Mouse (Mus musculus): Measurements from ENCODE around the gene Hoxa10. TPM values are rescaled to one million over a fixed set of nuclear protein-coding genes. Genes with fewer than 3 reads are reported as not detected.

The Hoxa10 gene
- polyA plus RNA-seq, 1 experiment from 2014 or later = not detected

- no peak overlapping the region for H3K27ac ChIP-seq (ENCODE audit: low read depth, low read length)
- 1% methylated on average over 18 of the region's 18 CpGs for WGBS
- no peak overlapping the region for H3K4me2 ChIP-seq
- H3K4me3 ChIP-seq (ENCODE audit: low read depth, low read length) = no peak overlapping the region
- no peak overlapping the region for H3K9ac ChIP-seq (ENCODE audit: low read length)
- no peaks in the 10 kb centered on the region for H3K36me3 ChIP-seq (ENCODE audit: control insufficient read depth, insufficient read depth, low read length)
- peak; percentile 95 for DNase-seq (ENCODE audit: low spot score, missing footprints)
- peaks cover 98% of the 10 kb centered on the region for H3K27me3 ChIP-seq (ENCODE audit: control insufficient read depth, insufficient read depth, low read length)
- no peaks in the 10 kb centered on the region for H3K9me3 ChIP-seq (ENCODE audit: control insufficient read depth, low read length)
- ATAC-seq (ENCODE audit: low FRiP score) = no peak
- H3K4me1 ChIP-seq (ENCODE audit: control insufficient read depth, insufficient read depth, low read length) = no peaks in the 10 kb centered on the region; the same call in 1 of the 2 replicates
These were observed 24.8 kb upstream of the Hoxa10 start for GRCm38 (mm10) chr6:52265306-52265912.

GRCm38 (mm10) chr6:52264106-52264790 lies 23.6 kb upstream of the Hoxa10 start:
- H3K9me3 ChIP-seq (ENCODE audit: control insufficient read depth, low read length) = no peaks in the 10 kb centered on the region
- peak; percentile 95 for DNase-seq (ENCODE audit: low spot score, missing footprints)
- no peak overlapping the region for H3K27ac ChIP-seq (ENCODE audit: low read depth, low read length)
- no peaks in the 10 kb centered on the region; the same call in 1 of the 2 replicates for H3K4me1 ChIP-seq (ENCODE audit: control insufficient read depth, insufficient read depth, low read length)
- peaks cover 98% of the 10 kb centered on the region for H3K27me3 ChIP-seq (ENCODE audit: control insufficient read depth, insufficient read depth, low read length)
- no peak for ATAC-seq (ENCODE audit: low FRiP score)
- no peak overlapping the region for H3K9ac ChIP-seq (ENCODE audit: low read length)
- no peaks in the 10 kb centered on the region for H3K36me3 ChIP-seq (ENCODE audit: control insufficient read depth, insufficient read depth, low read length)
- H3K4me2 ChIP-seq = no peak overlapping the region
- no peak overlapping the region for H3K4me3 ChIP-seq (ENCODE audit: low read depth, low read length)
- 3% methylated on average over 5 of the region's 5 CpGs for WGBS

GRCm38 (mm10) chr6:52263321-52263585 lies 22.6 kb upstream of the Hoxa10 start:
- H3K4me1 ChIP-seq (ENCODE audit: control insufficient read depth, insufficient read depth, low read length) = no peaks in the 10 kb centered on the region; the same call in 1 of the 2 replicates
- ATAC-seq (ENCODE audit: low FRiP score) (no peak), DNase-seq (ENCODE audit: low spot score, missing footprints) (no peak)
- H3K36me3 ChIP-seq (ENCODE audit: control insufficient read depth, insufficient read depth, low read length) = no peaks in the 10 kb centered on the region
- H3K4me3 ChIP-seq (ENCODE audit: low read depth, low read length) = no peak overlapping the region
- no peaks in the 10 kb centered on the region for H3K9me3 ChIP-seq (ENCODE audit: control insufficient read depth, low read length)
- no peak overlapping the region for H3K4me2 ChIP-seq
- 3% methylated on average over 6 of the region's 6 CpGs for WGBS
- H3K27ac ChIP-seq (ENCODE audit: low read depth, low read length) = no peak overlapping the region
- peaks cover 98% of the 10 kb centered on the region for H3K27me3 ChIP-seq (ENCODE audit: control insufficient read depth, insufficient read depth, low read length)
- H3K9ac ChIP-seq (ENCODE audit: low read length) = no peak overlapping the region

- peaks cover 96% of the 10 kb centered on the region for H3K27me3 ChIP-seq (ENCODE audit: control insufficient read depth, insufficient read depth, low read length)
- no peak overlapping the region for H3K27ac ChIP-seq (ENCODE audit: low read depth, low read length)
- no peak overlapping the region for H3K9ac ChIP-seq (ENCODE audit: low read length)
- H3K36me3 ChIP-seq (ENCODE audit: control insufficient read depth, insufficient read depth, low read length) = no peaks in the 10 kb centered on the region
- DNase-seq (ENCODE audit: low spot score, missing footprints) (peak; percentile 97), ATAC-seq (ENCODE audit: low FRiP score) (no peak)
- no peaks in the 10 kb centered on the region; the same call in 1 of the 2 replicates for H3K4me1 ChIP-seq (ENCODE audit: control insufficient read depth, insufficient read depth, low read length)
- H3K4me3 ChIP-seq (ENCODE audit: low read depth, low read length) = no peak overlapping the region
- 2% methylated on average over 24 of the region's 24 CpGs for WGBS
- H3K9me3 ChIP-seq (ENCODE audit: control insufficient read depth, low read length) = no peaks in the 10 kb centered on the region
- no peak overlapping the region for H3K4me2 ChIP-seq
These were observed 22.0 kb upstream of the Hoxa10 start for GRCm38 (mm10) chr6:52262463-52263320.

- no peaks in the 10 kb centered on the region for H3K36me3 ChIP-seq (ENCODE audit: control insufficient read depth, insufficient read depth, low read length)
- H3K27me3 ChIP-seq (ENCODE audit: control insufficient read depth, insufficient read depth, low read length) = peaks cover 98% of the 10 kb centered on the region
- ATAC-seq (ENCODE audit: low FRiP score) (no peak), DNase-seq (ENCODE audit: low spot score, missing footprints) (peak; percentile 95)
- no peak overlapping the region for H3K4me2 ChIP-seq
- no peak overlapping the region for H3K9ac ChIP-seq (ENCODE audit: low read length)
- no peak overlapping the region for H3K27ac ChIP-seq (ENCODE audit: low read depth, low read length)
- H3K9me3 ChIP-seq (ENCODE audit: control insufficient read depth, low read length) = no peaks in the 10 kb centered on the region
- WGBS = 2% methylated on average over 9 of the region's 9 CpGs
- no peaks in the 10 kb centered on the region; the same call in 1 of the 2 replicates for H3K4me1 ChIP-seq (ENCODE audit: control insufficient read depth, insufficient read depth, low read length)
- H3K4me3 ChIP-seq (ENCODE audit: low read depth, low read length) = no peak overlapping the region
These were observed 21.3 kb upstream of the Hoxa10 start for GRCm38 (mm10) chr6:52261751-52262462.

GRCm38 (mm10) chr6:52260654-52261575 lies 20.3 kb upstream of the Hoxa10 start, which contains the start of gene Hoxa13:
Gene Hoxa13, minus strand, starts transcription at chr6:52260880.
- Histone ChIP-seq H3K27ac (ENCODE audit: low read depth, low read length) (no peak within 1 kb of the TSS), H3K9ac (ENCODE audit: low read length) (no peak within 1 kb of the TSS), H3K36me3 (ENCODE audit: control insufficient read depth, insufficient read depth, low read length) (no peaks in the 10 kb centered on the region), H3K4me2 (peak within 1 kb of the TSS; percentile 25), H3K4me3 (ENCODE audit: low read depth, low read length) (peak within 1 kb of the TSS; percentile 10), H3K4me1 (ENCODE audit: control insufficient read depth, insufficient read depth, low read length) (no peaks in the 10 kb centered on the region; the same call in 1 of the 2 replicates), H3K9me3 (ENCODE audit: control insufficient read depth, low read length) (no peaks in the 10 kb centered on the region), H3K27me3 (ENCODE audit: control insufficient read depth, insufficient read depth, low read length) (peaks cover 96% of the 10 kb centered on the region)
- peak; percentile 67; the same call in 1 of the 2 replicates for ATAC-seq (ENCODE audit: low FRiP score)
- under 1% methylated on average over 41 of the region's 72 CpGs for WGBS
- DNase-seq (ENCODE audit: low spot score, missing footprints) = peak; percentile 97

GRCm38 (mm10) chr6:52259811-52260261 lies 19.2 kb upstream of the Hoxa10 start:
- H3K27ac ChIP-seq (ENCODE audit: low read depth, low read length) = no peak overlapping the region
- no peak for ATAC-seq (ENCODE audit: low FRiP score)
- DNase-seq (ENCODE audit: low spot score, missing footprints) = peak; percentile 97
- WGBS = under 1% methylated on average over 37 of the region's 39 CpGs
- H3K4me2 ChIP-seq = peak overlapping the region; percentile 25
- peak overlapping the region; percentile 10 for H3K4me3 ChIP-seq (ENCODE audit: low read depth, low read length)
- H3K9ac ChIP-seq (ENCODE audit: low read length) = no peak overlapping the region
- H3K4me1 ChIP-seq (ENCODE audit: control insufficient read depth, insufficient read depth, low read length) = no peaks in the 10 kb centered on the region; the same call in 1 of the 2 replicates
- H3K9me3 ChIP-seq (ENCODE audit: control insufficient read depth, low read length) = no peaks in the 10 kb centered on the region
- H3K36me3 ChIP-seq (ENCODE audit: control insufficient read depth, insufficient read depth, low read length) = no peaks in the 10 kb centered on the region
- peaks cover 96% of the 10 kb centered on the region for H3K27me3 ChIP-seq (ENCODE audit: control insufficient read depth, insufficient read depth, low read length)

Measured in midbrain, embryonic 11.5 days (tissue).